Mouse (Mus musculus): ENCODE data around the gene Tcl1b2. TPM values are rescaled to one million over a fixed set of nuclear protein-coding genes. Genes with fewer than 3 reads are reported as not detected.

Tcl1b2 gene
- 0.18 and 0.27 TPM in 2 replicates for polyA plus RNA-seq (2012; rRNA removed; ENCODE audit: low replicate concordance)

GRCm38 (mm10) chr12:105145714-105146113 is at the start of gene Tcl1b2:
Gene Tcl1b2 (plus strand): TSS chr12:105146014.

DNA sequence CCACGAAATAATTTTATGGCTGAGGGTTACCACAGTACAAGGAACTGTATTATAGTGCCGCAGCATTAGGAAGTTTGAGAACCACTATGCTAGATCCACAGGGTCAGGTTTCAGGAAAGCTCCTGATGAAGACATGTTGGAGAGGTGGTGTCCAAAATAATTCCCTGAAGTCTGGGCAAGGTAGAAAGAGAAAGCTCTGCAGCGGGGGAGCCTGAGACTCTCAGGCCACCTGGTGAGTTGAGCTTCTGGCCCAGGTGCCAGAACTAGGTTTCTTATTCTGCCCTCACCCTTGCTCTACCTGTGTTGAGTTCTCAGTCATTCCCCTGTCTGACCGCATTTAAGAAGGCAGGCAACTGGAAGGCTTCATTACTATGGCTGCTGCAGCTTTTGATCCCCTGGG is 13.6 kb downstream of the Tcl1b2 start, which contains the start of gene Tcl1b1:
TSS of gene Tcl1b1 (plus strand) at position 301 of the 400 bp plus-strand sequence.

GRCm38 (mm10) chr12:105176044-105176443 is 30.2 kb downstream of the Tcl1b2 start, which contains the start of gene Tcl1b5:
Gene Tcl1b5 (plus strand): TSS chr12:105176344.

GRCm38 (mm10) chr12:105190743-105191142 is 44.9 kb downstream of the Tcl1b2 start, which contains the start of gene Tcl1b3:
Gene Tcl1b3 (plus strand): TSS chr12:105191043.

DNA sequence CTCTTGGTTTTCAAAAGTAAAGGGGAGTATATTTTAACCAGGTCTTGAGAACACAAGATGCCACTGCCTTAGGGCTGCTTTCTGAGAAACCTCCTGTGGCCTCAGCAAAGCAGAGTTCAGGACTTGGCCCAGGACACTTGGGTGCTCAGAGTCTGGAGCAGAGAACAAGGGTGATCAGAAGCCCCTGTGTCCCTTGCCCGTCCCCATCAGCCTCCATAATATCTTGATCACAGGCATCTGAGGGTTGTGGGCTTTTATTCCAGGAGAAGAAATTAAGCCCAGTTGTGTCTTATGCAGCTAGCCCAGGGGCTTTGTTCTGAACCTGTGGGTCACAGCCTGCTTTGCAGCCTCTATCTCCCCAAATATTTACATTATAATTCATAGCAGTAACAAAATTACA is 55.8 kb downstream of the Tcl1b2 start, which contains the start of gene Tcl1b4:
TSS of gene Tcl1b4 (plus strand) at position 301 of the 400 bp plus-strand sequence.

Other genes with a start within 250 kb of the Tcl1b2 start
- gene Syne3, start 136.2 kb upstream of the Tcl1b2 start, polyA plus RNA-seq (2012; rRNA removed; ENCODE audit: low replicate concordance), result 6.1 and 10.3 TPM in 2 replicates
- 83.5 and 111 TPM in 2 replicates for gene Glrx5, start 113.3 kb upstream of the Tcl1b2 start, polyA plus RNA-seq (2012; rRNA removed; ENCODE audit: low replicate concordance)
- not detected in 2 replicates for gene Tcl1b1, start 13.7 kb downstream of the Tcl1b2 start, polyA plus RNA-seq (2012; rRNA removed; ENCODE audit: low replicate concordance)
- not detected in 2 replicates for gene Tcl1b5, start 30.3 kb downstream of the Tcl1b2 start, polyA plus RNA-seq (2012; rRNA removed; ENCODE audit: low replicate concordance)
- not detected in 2 replicates for gene Tcl1b3, start 45.0 kb downstream of the Tcl1b2 start, polyA plus RNA-seq (2012; rRNA removed; ENCODE audit: low replicate concordance)
- gene Tcl1b4, start 55.9 kb downstream of the Tcl1b2 start, polyA plus RNA-seq (2012; rRNA removed; ENCODE audit: low replicate concordance), result not detected in 2 replicates
- gene Tcl1, start 76.8 kb downstream of the Tcl1b2 start, polyA plus RNA-seq (2012; rRNA removed; ENCODE audit: low replicate concordance), result not detected in 2 replicates
- not detected in 2 replicates for gene Tunar, start 187.9 kb downstream of the Tcl1b2 start, polyA plus RNA-seq (2012; rRNA removed; ENCODE audit: low replicate concordance)